Mouse (Mus musculus): ENCODE results near the gene Cops3. TPM values are rescaled to one million over a fixed set of nuclear protein-coding genes. Genes with fewer than 3 reads are reported as not detected.
A peak's percentile ranks its signal among the peaks of the same experiment; 100 is the strongest.

Gene Cops3
- polyA plus RNA-seq, 1 experiment from 2014 or later, result 218 TPM

DNA sequence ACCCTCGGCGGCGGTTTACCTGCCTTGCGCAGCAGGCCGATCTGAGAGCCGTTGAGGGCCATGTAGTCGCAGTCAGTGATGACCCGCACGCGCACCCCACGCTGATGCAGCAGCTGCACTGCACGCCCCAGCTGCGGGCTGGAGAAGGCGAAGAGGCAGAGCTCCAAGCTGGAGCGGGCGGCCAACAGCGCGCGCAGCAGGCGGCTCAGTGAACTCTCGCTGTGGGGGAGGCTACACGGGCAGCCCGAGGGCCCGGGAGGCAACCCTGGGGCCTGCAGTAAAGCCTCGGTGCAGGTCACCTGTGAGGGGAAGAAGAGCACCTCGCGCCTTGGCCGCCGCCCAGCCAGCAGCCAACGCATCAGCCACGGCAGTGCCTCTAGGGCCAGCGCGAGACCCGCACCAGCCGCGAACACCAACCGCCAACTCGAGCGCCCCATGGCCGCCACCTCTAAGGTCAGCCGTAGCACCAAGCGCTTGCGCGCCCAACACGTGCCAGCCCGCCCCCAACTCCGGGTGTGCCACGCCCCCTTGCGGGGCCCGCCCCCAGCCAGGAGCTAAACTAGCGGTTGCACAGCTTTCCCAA, 52.3 kb downstream of the Cops3 start, which contains the start of gene Pld6:
Gene Pld6, minus strand, starts transcription at position 447 of the 583 bp plus-strand sequence.
- H3K27ac ChIP-seq, result no peak within 1 kb of the TSS
- peak within 1 kb of the TSS; percentile 88 for H3K4me2 ChIP-seq (replicated peaks)
- peak; percentile 85 for ATAC-seq
- H3K9me3 ChIP-seq, result no peaks in the 10 kb centered on the region
- WGBS, result 2% methylated on average over 51 of the region's 51 CpGs
- H3K4me1 ChIP-seq (replicated peaks), result peaks cover 10% of the 10 kb centered on the region
- H3K36me3 ChIP-seq, result peaks cover 13% of the 10 kb centered on the region
- H3K9ac ChIP-seq (replicated peaks), result peak within 1 kb of the TSS; percentile 59
- H3K4me3 ChIP-seq (replicated peaks), result peak within 1 kb of the TSS; percentile 46
- peaks cover 18% of the 10 kb centered on the region for H3K27me3 ChIP-seq

DNA sequence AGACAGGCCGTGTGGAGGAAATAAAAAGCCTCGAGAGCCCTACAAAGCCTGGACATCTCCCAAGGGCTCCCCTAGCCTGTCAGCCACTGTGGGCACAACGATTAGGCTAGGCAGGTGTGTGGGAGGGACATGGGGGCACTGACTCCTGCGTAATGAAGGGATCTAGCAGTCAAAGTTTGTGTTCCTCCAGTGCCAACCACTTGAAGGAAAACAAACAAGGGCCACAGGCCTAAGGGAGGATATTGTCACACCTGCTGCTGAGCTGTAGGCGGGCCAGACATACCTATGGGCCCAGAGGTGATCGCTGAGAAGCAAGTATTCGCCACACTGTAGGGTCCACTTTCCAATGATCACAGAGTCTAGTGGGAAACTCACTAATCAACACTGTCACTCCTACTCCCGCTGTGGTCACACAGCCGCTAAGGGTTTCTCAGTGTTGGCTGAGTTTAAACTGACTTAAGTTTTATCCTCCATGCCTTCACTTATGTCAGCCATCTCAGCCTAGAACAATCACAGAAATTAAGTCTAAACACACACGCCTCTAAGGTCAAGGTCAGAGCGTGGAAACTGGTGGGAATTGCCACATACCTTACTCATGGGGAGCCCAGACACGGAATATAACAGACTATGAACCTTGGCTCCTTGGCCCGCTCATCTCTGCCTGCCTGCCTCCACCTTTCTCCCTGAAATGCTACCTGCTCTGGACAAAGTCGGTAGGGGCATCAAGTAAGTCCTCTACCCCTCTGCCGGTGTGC, 53.0 kb downstream of the Cops3 start:
- Histone ChIP-seq H3K4me1 (replicated peaks) (peaks cover 10% of the 10 kb centered on the region), H3K36me3 (peaks cover 7% of the 10 kb centered on the region), H3K4me2 (replicated peaks) (peak overlapping the region; percentile 88), H3K27me3 (peaks cover 18% of the 10 kb centered on the region), H3K9me3 (no peaks in the 10 kb centered on the region), H3K9ac (replicated peaks) (peak overlapping the region; percentile 59), H3K4me3 (replicated peaks) (peak overlapping the region; percentile 46), H3K27ac (no peak overlapping the region)
- WGBS, result 56% methylated on average over 15 of the region's 15 CpGs
- peak; percentile 46 for ATAC-seq

DNA sequence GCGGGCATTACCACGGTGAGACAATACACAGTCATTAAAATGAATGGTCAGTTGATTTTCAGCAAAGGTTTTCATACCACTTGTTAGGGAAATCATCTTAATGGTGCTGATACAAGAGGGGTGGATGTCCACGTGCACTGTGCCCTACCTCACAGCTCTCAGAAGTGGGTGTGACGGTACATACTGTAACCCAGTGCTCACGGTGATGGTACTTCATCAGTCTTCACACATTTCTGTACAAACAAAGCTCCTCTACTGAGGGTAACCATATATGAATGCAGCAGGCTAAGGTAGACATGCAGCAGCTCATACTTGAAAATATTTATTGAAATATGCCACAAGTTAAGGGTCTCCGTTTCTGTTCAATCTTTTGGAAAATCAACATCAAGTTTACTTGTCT, 56.0 kb downstream of the Cops3 start:
- ATAC-seq, result no peak
- H3K27ac ChIP-seq, result no peak overlapping the region
- peaks cover 4% of the 10 kb centered on the region; the same call in 1 of the 2 replicates for H3K36me3 ChIP-seq
- no peak overlapping the region for H3K4me2 ChIP-seq (replicated peaks)
- WGBS, result 91% methylated on average over 6 of the region's 6 CpGs
- peaks cover 17% of the 10 kb centered on the region for H3K27me3 ChIP-seq
- no peak overlapping the region for H3K9ac ChIP-seq (replicated peaks)
- peaks cover 10% of the 10 kb centered on the region for H3K4me1 ChIP-seq (replicated peaks)
- H3K9me3 ChIP-seq, result no peaks in the 10 kb centered on the region
- H3K4me3 ChIP-seq (replicated peaks), result no peak overlapping the region

DNA sequence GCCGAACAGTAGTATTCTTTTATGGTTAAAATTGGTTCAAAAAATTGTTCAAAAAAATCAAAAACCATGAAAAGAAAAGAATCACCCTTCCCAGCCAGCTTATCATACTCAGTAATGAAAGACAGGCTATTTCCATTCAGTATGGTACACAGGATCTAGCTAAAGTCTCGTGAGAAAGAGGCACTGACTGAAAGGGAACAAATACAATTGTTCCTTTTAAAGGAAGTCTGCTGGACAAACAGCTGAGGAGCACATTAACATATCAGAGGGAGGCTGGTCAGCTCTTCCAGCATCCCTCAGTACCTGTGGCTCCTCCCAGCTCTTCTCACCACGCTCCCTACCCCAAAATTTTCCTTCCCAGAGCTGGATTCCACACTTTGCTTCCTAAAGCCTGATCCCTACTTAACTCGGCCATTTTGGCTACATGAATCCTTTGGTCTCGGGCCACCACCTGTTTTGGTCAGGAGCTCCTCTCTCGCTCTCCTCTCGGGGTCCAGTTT, 57.5 kb downstream of the Cops3 start:
- WGBS, result 64% methylated on average over 7 of the region's 7 CpGs
- Histone ChIP-seq H3K4me2 (replicated peaks) (no peak overlapping the region), H3K9ac (replicated peaks) (no peak overlapping the region), H3K4me3 (replicated peaks) (no peak overlapping the region), H3K27me3 (peaks cover 6% of the 10 kb centered on the region), H3K27ac (no peak overlapping the region), H3K4me1 (replicated peaks) (peaks cover 4% of the 10 kb centered on the region), H3K9me3 (no peaks in the 10 kb centered on the region), H3K36me3 (peaks cover 18% of the 10 kb centered on the region)
- ATAC-seq, result no peak

DNA sequence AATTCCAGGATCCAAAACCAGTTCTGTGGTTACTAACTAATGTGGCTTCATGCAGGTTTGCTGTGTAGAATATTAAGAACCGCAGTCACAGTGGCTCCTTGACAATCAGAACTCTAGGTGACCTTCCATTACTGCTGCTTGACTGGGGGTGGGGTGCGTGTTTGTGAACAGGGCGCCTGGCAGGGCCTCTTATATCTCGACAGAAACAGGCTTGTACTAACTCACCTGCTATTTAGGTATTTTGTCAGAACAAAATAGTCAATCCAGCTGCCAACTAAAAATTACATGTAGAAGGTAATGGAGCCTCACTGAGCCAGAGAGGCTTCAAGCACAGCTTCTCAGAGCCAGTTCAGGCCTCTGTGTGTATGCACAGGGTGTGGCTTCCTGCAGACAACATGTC, 59.4 kb downstream of the Cops3 start:
- Histone ChIP-seq H3K9me3 (no peaks in the 10 kb centered on the region), H3K27ac (no peak overlapping the region), H3K4me2 (replicated peaks) (no peak overlapping the region), H3K36me3 (peaks cover 37% of the 10 kb centered on the region), H3K9ac (replicated peaks) (no peak overlapping the region), H3K4me1 (replicated peaks) (no peaks in the 10 kb centered on the region), H3K4me3 (replicated peaks) (no peak overlapping the region), H3K27me3 (no peaks in the 10 kb centered on the region; the same call in 1 of the 2 replicates)
- WGBS, result 94% methylated on average over 4 of the region's 4 CpGs
- ATAC-seq, result no peak

DNA sequence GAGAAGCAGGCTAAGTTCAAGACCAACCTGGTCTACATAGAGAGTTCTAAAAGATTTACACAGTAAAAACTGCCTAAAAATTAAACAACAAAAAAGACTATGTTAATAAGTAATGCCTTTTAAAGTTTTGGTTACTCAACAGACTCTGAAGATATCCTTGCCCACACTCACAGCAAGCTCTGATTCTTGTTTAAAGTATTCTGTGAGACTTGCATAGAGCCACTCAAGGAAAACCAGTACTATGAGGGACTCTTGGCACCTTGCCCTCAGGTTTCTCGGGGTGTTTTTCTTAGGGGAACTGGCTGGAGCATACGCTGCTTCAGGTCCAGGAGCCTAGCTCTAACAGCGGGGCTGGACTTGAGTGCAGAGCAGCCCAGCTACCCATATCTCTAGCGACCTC, 60.2 kb downstream of the Cops3 start:
- Histone ChIP-seq H3K27me3 (no peaks in the 10 kb centered on the region), H3K27ac (no peak overlapping the region), H3K4me2 (replicated peaks) (no peak overlapping the region), H3K36me3 (peaks cover 45% of the 10 kb centered on the region), H3K4me1 (replicated peaks) (no peaks in the 10 kb centered on the region), H3K9ac (replicated peaks) (no peak overlapping the region), H3K4me3 (replicated peaks) (no peak overlapping the region), H3K9me3 (no peaks in the 10 kb centered on the region)
- 94% methylated on average over 4 of the region's 4 CpGs for WGBS
- no peak for ATAC-seq

DNA sequence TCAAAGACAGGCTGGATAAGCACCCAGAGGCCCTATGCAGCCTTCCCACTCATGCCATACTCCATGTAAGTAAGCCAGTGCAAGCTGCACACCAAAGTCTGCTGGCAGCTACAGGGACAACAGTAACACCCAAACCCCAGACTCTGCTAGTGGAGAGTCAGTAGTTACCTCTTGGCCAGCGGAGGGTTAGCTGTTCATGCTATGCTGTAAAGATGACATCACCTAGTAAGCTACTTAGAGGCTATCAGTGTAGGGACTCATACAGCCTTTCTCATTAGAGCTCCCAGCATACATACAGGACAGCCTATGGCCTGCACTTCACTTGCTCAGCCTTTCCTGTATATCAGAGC, 60.8 kb downstream of the Cops3 start:
- no peak overlapping the region for H3K27ac ChIP-seq
- H3K9me3 ChIP-seq, result no peaks in the 10 kb centered on the region
- ATAC-seq, result 0 out of 2 replicates have a peak, but pooled peaks have one; percentile 50
- no peak overlapping the region for H3K9ac ChIP-seq (replicated peaks)
- H3K27me3 ChIP-seq, result no peaks in the 10 kb centered on the region
- no peaks in the 10 kb centered on the region for H3K4me1 ChIP-seq (replicated peaks)
- H3K4me3 ChIP-seq (replicated peaks), result no peak overlapping the region
- no peak overlapping the region for H3K4me2 ChIP-seq (replicated peaks)
- H3K36me3 ChIP-seq, result peaks cover 50% of the 10 kb centered on the region
- 68% methylated on average over 1 of the region's 1 CpGs for WGBS

DNA sequence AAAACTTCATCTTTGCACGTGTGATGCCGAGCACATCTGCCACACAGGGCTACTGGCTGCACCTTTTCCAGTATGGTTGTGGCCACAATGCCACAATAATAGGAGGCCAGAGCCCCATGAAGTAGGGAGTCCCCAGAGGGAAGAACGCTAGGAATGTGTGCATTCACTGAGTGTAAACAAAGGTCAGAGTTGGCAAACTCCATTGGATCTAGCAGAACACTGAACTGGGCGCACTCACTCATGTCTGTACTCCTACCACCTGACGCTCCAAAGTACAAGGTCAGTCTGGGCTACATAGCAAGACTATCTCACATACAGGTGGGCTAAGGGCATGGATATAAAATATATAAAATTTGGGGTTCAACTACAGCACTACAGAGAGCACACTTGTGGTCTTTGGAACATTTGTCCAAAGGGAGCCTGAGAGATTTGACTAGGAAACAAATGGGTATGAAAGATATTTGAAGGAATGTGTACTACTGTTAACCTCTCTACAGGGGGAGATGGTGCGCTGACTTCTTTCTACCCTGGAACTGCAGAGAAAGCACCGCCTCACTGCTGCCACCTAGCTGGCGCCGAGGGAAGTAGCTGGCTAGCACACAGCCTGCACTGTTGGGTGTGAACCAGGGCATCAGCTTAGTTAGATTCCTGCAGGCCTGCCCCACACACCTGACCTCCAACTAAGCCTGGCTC, 61.3 kb downstream of the Cops3 start:
- ATAC-seq, result 0 out of 2 replicates have a peak, but pooled peaks have one; percentile 24
- Histone ChIP-seq H3K4me1 (replicated peaks) (no peaks in the 10 kb centered on the region), H3K9me3 (no peaks in the 10 kb centered on the region), H3K9ac (replicated peaks) (no peak overlapping the region), H3K36me3 (peaks cover 56% of the 10 kb centered on the region), H3K27ac (no peak overlapping the region), H3K27me3 (no peaks in the 10 kb centered on the region), H3K4me2 (replicated peaks) (no peak overlapping the region), H3K4me3 (replicated peaks) (no peak overlapping the region)
- WGBS, result 53% methylated on average over 9 of the region's 9 CpGs

DNA sequence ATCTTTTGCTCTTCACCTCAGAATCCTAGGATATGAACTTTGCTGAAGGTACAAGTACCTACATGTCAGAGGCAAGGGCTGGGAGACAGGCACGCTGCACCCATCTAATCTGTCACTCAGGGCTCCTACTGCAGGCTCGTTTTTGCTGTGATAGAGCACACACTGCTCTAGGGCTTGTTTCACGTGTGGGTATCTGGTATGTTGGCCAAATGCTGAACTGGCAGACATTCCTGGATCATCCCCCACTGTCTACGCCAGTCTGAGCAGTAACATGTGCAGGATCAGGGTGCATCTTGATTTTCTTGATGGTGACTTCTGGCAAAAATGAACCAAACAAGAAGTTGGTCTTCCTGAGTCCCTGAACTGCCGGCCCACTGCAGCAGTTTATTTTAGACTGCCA, 62.4 kb downstream of the Cops3 start:
- Histone ChIP-seq H3K4me2 (replicated peaks) (no peak overlapping the region), H3K4me3 (replicated peaks) (no peak overlapping the region), H3K9ac (replicated peaks) (no peak overlapping the region), H3K36me3 (peaks cover 65% of the 10 kb centered on the region), H3K4me1 (replicated peaks) (no peaks in the 10 kb centered on the region), H3K27ac (no peak overlapping the region), H3K9me3 (no peaks in the 10 kb centered on the region), H3K27me3 (no peaks in the 10 kb centered on the region)
- WGBS, result 92% methylated on average over 5 of the region's 5 CpGs
- no peak for ATAC-seq

DNA sequence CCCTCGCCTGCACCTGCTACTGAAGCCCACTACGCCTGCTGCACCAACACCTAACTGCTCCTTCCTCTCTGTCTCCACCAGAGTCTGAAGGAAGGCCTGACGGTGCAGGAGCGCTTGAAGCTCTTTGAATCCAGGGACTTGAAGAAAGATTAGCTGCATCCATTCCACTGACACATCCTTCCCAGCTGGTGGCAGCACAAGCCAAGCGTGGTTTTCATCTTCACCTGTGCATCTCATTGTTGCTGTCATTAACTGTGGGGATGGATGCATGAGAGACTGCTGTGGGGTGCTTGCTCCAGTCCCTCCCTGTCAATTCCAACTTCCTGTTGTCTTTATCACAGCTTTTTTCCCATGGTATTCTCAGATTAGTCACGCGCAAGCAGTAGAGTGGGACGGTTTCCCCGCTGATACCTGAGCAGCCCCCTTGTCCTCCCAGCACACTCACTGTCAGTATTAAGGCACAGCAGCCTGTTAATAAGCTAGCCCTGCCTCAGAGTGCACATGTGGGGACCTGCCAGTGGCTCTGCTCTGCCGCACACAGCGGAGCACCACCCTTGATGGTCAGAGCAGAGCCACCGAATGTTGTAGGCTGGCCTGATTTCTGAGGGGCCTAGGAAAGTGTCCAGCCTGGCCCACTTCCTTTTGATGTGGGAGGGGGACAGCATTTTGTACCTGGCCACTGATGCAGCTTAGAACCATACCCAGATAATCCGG, 64.0 kb downstream of the Cops3 start:
- ATAC-seq, result no peak
- H3K4me3 ChIP-seq (replicated peaks), result no peak overlapping the region
- no peaks in the 10 kb centered on the region for H3K9me3 ChIP-seq
- H3K36me3 ChIP-seq, result peaks cover 82% of the 10 kb centered on the region
- WGBS, result 74% methylated on average over 13 of the region's 13 CpGs
- no peak overlapping the region for H3K4me2 ChIP-seq (replicated peaks)
- no peaks in the 10 kb centered on the region for H3K27me3 ChIP-seq
- no peaks in the 10 kb centered on the region for H3K4me1 ChIP-seq (replicated peaks)
- no peak overlapping the region for H3K27ac ChIP-seq
- no peak overlapping the region for H3K9ac ChIP-seq (replicated peaks)

DNA sequence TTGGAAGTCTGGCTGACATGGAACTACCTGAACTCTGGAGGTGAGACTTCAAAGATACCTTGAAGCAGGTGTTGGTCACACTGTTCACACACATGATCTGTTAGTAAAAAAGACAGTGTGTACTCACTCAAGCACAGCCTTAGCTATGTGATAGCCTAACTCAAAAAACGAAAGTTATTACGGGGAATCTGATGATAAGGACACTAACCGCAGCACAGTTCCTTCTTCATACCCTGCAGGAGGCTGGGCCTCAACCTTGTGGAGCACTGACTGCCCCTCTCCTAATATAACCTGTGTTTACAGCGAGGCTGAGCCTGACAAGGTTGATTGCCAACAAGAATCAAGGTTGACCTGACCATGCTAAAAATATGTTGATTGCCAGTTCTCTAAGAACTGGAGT, 65.1 kb downstream of the Cops3 start:
- no peak overlapping the region for H3K9ac ChIP-seq (replicated peaks)
- H3K4me2 ChIP-seq (replicated peaks), result no peak overlapping the region
- no peaks in the 10 kb centered on the region for H3K27me3 ChIP-seq
- no peak for ATAC-seq
- peaks cover 93% of the 10 kb centered on the region for H3K36me3 ChIP-seq
- H3K9me3 ChIP-seq, result no peaks in the 10 kb centered on the region
- no peaks in the 10 kb centered on the region for H3K4me1 ChIP-seq (replicated peaks)
- WGBS, result 94% methylated on average over 4 of the region's 4 CpGs
- no peak overlapping the region for H3K4me3 ChIP-seq (replicated peaks)
- no peak overlapping the region for H3K27ac ChIP-seq

DNA sequence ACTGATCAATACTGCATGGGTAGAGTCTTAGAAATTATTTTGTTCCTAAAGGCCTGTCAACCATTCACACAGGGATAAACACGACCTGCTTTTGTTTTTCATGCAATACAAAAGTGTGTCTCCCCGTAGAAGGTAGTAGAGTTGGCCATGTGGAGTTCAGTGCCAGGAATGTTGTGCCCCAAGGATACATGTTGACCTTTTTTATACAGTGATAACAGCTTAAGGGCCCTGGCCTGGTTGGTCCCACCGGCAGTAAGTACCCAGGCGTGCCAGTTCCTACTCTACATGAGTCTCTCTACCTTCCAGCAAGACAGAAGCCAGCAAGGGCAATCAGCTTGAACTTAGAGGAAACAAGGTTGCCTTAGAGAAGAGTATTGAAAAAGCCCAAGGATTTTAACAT, 66.7 kb downstream of the Cops3 start:
- WGBS, result 88% methylated on average over 4 of the region's 4 CpGs
- Histone ChIP-seq H3K27me3 (no peaks in the 10 kb centered on the region), H3K4me2 (replicated peaks) (no peak overlapping the region), H3K36me3 (peaks cover 99% of the 10 kb centered on the region), H3K4me3 (replicated peaks) (no peak overlapping the region), H3K9ac (replicated peaks) (no peak overlapping the region), H3K27ac (no peak overlapping the region), H3K4me1 (replicated peaks) (no peaks in the 10 kb centered on the region), H3K9me3 (no peaks in the 10 kb centered on the region)
- ATAC-seq, result no peak
